Mouse (Mus musculus) heart, embryonic 12.5 days (tissue): ENCODE measurements around the gene Mdga1. TPM values are rescaled to one million over a fixed set of nuclear protein-coding genes. Genes with fewer than 3 reads are reported as not detected.

Experiments
- ATAC-seq: fragments of 200-750 bp; cut with Nextera tagmentation; 2 replicates; pipeline ENCODE4 v1.8.0; 2017; ENCODE audit warnings: moderate TSS enrichment, moderate library complexity; ENCODE audit not compliant: insufficient number of reproducible peaks, low FRiP score
- H3K27ac ChIP-seq: fragments of 300-500 bp; sonication (generic); 2 replicates; pipeline ENCODE4 v1.5.1; 2016; ENCODE audit warnings: mild to moderate bottlenecking, moderate library complexity; ENCODE audit not compliant: poor library complexity, severe bottlenecking
- H3K27me3 ChIP-seq: fragments of 300-500 bp; sonication (generic); replicated peaks from 2 replicates; pipeline ENCODE4 v1.6.1; 2016; ENCODE audit warnings: mild to moderate bottlenecking, moderate library complexity
- H3K36me3 ChIP-seq: fragments of 300-500 bp; sonication (generic); 2 replicates; pipeline ENCODE4 v1.6.1; 2016; ENCODE audit warnings: mild to moderate bottlenecking, moderate library complexity
- H3K4me1 ChIP-seq: fragments of 300-500 bp; sonication (generic); replicated peaks from 2 replicates; pipeline ENCODE4 v1.6.1; 2016; ENCODE audit warnings: mild to moderate bottlenecking
- H3K4me2 ChIP-seq: fragments of 300-500 bp; sonication (generic); 2 replicates; pipeline ENCODE4 v1.6.1; 2016; ENCODE audit warnings: mild to moderate bottlenecking, moderate library complexity
- H3K4me3 ChIP-seq: fragments of 300-500 bp; sonication (generic); 2 replicates; pipeline ENCODE4 v1.5.1; 2016; ENCODE audit warnings: mild to moderate bottlenecking
- H3K9ac ChIP-seq: fragments of 300-500 bp; sonication (generic); 2 replicates; pipeline ENCODE4 v1.6.1; 2016; ENCODE audit warnings: mild to moderate bottlenecking, moderate library complexity
- H3K9me3 ChIP-seq: fragments of 300-500 bp; sonication (generic); replicated peaks from 2 replicates; pipeline ENCODE4 v1.6.1; 2016; ENCODE audit warnings: mild to moderate bottlenecking, moderate library complexity
- WGBS: fragments of 180-500 bp; shearing (Covaris S2); methylation state at CpG from one replicate; pipeline ENCODE4 v1.1.7; 2016; 5-methylcytosine and 5-hydroxymethylcytosine counted together
- polyA plus RNA-seq: library from polyadenylated mRNA; unstranded; fragments of >200 nt; fragmentation: Nextera tagmentation; extraction: Ambion mirVana; gene quantifications from 2 replicates; pipeline ENCODE4 v1.2.1, GENCODE M21; 2016

Gene Mdga1
- polyA plus RNA-seq, 1 experiment from 2014 or later = 3.9 TPM

DNA sequence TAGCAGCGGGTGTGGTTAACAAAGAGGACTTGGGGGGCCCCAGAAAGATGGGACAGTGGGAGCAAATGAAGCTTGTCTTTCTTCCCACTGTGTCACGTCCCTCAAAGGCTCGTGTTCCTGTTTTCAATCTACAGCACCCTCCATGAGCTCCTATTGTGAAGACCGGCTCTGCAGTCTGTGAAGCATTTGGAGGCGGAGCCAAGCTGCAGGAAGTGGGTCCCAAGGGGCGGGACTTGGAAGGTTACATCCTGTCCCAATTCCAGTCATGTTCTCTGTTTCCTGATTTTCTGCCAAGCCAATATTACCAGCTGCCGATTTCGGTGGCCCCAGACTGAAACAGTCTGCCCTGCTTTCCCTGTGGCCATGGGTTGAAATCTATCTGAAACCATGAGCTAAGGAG is 11.7 kb upstream of the Mdga1 start:
- WGBS = 63% methylated on average over 8 of the region's 8 CpGs
- H3K9ac ChIP-seq = no peak overlapping the region
- H3K4me2 ChIP-seq = peak overlapping the region; percentile 2; the same call in 1 of the 2 replicates

DNA sequence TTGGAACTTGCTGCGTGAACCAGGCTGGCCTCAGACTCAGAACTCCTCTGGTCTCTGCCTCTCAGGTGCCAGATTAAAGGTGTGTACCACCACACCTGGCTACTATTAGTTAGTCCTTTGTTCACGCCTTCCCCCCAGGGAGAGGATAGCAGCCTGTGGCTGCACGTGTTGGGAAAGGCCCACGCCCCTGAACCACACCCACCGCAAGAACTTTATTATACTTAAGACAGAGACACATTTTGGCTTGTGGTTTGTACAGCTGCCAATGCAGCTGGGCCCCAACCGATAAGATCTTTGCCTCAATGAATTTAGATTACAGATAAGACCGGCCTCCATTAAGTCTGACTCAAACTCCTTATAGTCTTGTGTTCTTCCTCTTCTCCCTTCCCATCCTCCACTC is 10.0 kb upstream of the Mdga1 start:
- WGBS = 75% methylated on average over 7 of the region's 7 CpGs
- no peak for ATAC-seq

More for the DNA sequence above, 11.7 kb upstream of the Mdga1 start:
- Histone ChIP-seq H3K27ac (no peak overlapping the region), H3K9me3 (peaks cover 6% of the 10 kb centered on the region; the same call in 1 of the 2 replicates), H3K4me1 (peaks cover 21% of the 10 kb centered on the region), H3K36me3 (no peaks in the 10 kb centered on the region), H3K27me3 (no peaks in the 10 kb centered on the region), H3K4me3 (no peak overlapping the region)
- ATAC-seq = no peak

DNA sequence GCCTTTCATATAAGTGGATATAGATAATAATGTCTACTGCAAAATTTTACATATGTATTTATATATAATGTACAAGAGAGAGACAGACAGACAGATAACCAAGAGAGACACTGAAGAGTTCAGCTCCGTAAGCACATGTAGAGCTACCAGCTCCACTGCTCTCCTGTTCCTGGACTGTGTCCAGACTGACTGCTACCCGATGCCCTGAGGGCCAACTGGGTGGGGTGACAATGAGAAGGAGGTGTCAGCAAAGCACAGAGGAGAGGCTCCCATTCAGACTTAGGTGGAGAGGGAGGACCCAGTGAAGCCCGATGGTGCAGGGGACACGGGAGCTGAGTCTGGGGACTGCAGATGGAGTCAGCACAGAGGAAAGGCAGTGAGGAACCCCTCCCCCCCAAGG is 9.1 kb upstream of the Mdga1 start:
- Histone ChIP-seq H3K4me3 (no peak overlapping the region), H3K4me1 (peaks cover 6% of the 10 kb centered on the region), H3K27ac (no peak overlapping the region), H3K4me2 (no peak overlapping the region), H3K9me3 (peaks cover 6% of the 10 kb centered on the region; the same call in 1 of the 2 replicates), H3K27me3 (no peaks in the 10 kb centered on the region), H3K9ac (no peak overlapping the region), H3K36me3 (no peaks in the 10 kb centered on the region)
- ATAC-seq = no peak
- 46% methylated on average over 4 of the region's 4 CpGs for WGBS

More for the DNA sequence above, 10.0 kb upstream of the Mdga1 start:
- H3K27ac ChIP-seq = no peak overlapping the region
- H3K36me3 ChIP-seq = no peaks in the 10 kb centered on the region
- peaks cover 6% of the 10 kb centered on the region; the same call in 1 of the 2 replicates for H3K9me3 ChIP-seq
- no peak overlapping the region for H3K4me3 ChIP-seq
- no peaks in the 10 kb centered on the region for H3K27me3 ChIP-seq
- no peak overlapping the region for H3K9ac ChIP-seq
- no peak overlapping the region for H3K4me2 ChIP-seq
- H3K4me1 ChIP-seq = peaks cover 7% of the 10 kb centered on the region

DNA sequence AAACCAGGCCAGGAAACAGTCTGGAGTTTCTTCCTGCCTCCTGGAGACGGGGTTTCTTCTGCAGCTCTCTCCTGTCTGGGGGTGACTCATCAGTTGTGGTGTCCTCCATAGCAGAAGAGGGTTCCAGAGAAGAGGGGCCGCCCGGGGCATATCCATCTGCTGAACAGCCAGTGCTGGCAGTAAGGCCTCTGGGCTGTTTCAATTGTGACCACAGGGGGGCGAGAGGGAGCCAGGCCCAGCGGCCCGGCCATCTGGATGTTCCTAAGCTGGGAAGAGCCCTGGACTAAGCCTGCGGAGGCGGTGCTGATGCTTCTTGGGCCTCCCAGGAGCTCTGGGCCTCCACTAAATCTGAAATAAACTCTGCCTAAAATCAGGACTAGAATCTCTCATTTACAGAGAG is 5.8 kb upstream of the Mdga1 start:
- Histone ChIP-seq H3K9me3 (no peaks in the 10 kb centered on the region), H3K27me3 (no peaks in the 10 kb centered on the region; the same call in 1 of the 2 replicates), H3K4me3 (no peak overlapping the region), H3K9ac (no peak overlapping the region), H3K36me3 (no peaks in the 10 kb centered on the region), H3K27ac (no peak overlapping the region), H3K4me1 (peaks cover 6% of the 10 kb centered on the region), H3K4me2 (no peak overlapping the region)
- 4% methylated on average over 8 of the region's 8 CpGs for WGBS
- 0 out of 2 replicates have a peak, but pooled peaks have one; percentile 43 for ATAC-seq

DNA sequence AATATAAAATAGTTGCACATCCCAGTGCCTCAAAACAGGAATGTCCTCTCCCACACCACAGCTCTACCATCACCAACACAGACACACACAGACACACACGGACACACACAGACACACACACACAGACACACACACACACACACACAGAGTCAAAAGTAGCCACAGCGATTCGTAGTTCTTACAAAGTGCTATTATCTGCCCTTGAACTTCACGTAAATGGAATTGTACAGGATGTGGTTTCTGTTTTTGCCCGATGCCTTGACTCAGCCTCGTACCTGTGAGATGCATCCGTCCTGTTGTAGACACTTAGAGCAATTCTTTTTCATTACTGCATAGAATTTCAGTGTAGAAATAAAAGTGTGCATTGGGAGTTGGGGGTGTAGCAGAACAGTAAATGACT is 3.3 kb upstream of the Mdga1 start:
- Histone ChIP-seq H3K4me3 (no peak overlapping the region), H3K36me3 (no peaks in the 10 kb centered on the region), H3K27ac (no peak overlapping the region), H3K9ac (no peak overlapping the region), H3K27me3 (no peaks in the 10 kb centered on the region; the same call in none of the 2 replicates), H3K9me3 (no peaks in the 10 kb centered on the region), H3K4me2 (no peak overlapping the region), H3K4me1 (no peaks in the 10 kb centered on the region)
- ATAC-seq = no peak
- WGBS = 85% methylated on average over 7 of the region's 7 CpGs

DNA sequence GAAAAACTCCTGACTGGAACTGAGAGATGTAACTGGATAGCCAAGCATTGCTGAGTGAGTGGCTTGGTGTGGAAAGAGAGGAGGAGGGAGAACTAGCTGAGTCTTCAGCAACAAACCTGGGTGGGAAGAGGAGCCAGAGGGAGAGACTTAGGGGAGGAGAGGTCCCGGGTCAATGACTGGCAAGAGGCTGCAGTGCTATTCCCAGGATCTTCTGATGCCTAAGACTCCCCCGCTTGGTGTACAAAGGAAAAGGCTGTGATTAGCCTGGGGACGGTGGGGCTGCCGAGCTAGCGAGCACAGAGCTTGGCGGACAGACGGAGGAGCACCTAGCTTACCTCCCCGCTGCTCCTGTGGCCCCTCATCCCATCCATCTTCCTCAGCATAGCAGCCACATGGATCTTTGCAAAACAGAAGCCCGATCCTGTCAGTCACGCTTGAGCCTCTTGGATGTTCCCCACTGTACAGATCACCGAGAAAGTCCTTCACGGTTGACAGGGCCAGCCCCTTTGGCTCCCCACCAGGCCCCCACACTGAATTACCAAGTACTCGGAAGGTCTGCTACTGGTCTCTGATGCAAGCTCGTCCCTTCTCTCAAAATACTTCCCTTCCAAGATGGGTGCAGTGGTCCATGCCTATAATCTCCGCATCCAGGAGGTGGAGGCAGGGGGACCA is 2.0 kb upstream of the Mdga1 start:
- no peak for ATAC-seq
- Histone ChIP-seq H3K4me2 (no peak overlapping the region), H3K27ac (no peak overlapping the region), H3K4me1 (no peaks in the 10 kb centered on the region), H3K27me3 (no peaks in the 10 kb centered on the region; the same call in none of the 2 replicates), H3K9ac (no peak overlapping the region), H3K36me3 (no peaks in the 10 kb centered on the region), H3K9me3 (no peaks in the 10 kb centered on the region), H3K4me3 (no peak overlapping the region)
- 44% methylated on average over 15 of the region's 15 CpGs for WGBS

DNA sequence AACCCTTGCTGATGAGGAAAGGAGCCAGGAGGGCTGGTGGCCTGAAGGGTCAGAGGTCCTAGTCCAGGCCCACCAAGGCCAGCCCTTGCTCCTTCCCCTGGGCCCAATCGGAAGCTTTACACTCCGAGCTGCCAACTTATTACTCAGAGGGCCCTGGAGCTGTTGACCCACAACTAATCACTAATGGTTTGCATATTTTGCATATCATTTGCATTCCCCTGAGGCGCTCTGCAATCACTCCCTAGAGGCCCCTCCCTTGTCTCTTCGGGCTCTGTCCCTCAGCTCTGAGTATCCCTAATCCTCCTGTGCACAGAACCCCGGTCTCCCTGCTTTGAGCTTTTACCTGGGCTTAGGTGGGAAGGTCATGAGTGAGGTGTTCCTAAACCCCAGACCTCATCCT is 4.4 kb downstream of the Mdga1 start:
- no peak for ATAC-seq
- no peaks in the 10 kb centered on the region for H3K36me3 ChIP-seq
- H3K4me3 ChIP-seq = no peak overlapping the region
- no peak overlapping the region for H3K27ac ChIP-seq
- peaks cover 24% of the 10 kb centered on the region for H3K4me1 ChIP-seq
- no peaks in the 10 kb centered on the region for H3K9me3 ChIP-seq
- WGBS = 39% methylated on average over 5 of the region's 5 CpGs
- no peak overlapping the region for H3K4me2 ChIP-seq
- H3K9ac ChIP-seq = no peak overlapping the region
- peaks cover 32% of the 10 kb centered on the region for H3K27me3 ChIP-seq

DNA sequence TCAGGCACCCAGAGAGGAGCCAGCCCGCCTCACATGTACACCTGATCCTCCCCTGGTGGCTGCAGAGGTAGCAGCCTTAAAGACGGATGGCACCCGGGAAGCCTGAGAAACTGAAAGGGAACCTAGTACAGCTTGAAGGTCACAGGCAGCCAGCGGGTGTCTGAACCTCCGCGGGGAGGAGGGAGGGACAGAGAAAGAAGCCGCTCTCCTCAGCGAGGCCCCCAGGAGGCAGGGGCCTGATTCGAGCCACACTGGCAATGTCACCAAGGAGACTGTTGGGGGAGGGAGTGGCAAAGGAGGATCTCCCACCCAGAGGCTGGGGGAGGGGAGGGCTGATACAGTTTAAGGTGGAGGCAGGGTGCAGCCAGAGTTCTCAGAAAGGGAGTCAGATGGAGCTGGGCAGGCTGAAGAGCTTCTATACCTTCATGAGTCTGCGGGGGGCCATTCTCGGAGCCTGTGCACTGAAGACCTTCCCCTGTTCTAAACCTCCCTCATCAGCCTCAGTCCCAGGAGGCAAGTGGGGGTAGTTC is 6.1 kb downstream of the Mdga1 start:
- peak overlapping the region; percentile 65 for H3K4me2 ChIP-seq
- peak; percentile 60 for ATAC-seq
- peak overlapping the region; percentile 76 for H3K27ac ChIP-seq
- H3K4me1 ChIP-seq = peaks cover 24% of the 10 kb centered on the region
- no peaks in the 10 kb centered on the region for H3K36me3 ChIP-seq
- WGBS = 5% methylated on average over 11 of the region's 11 CpGs
- H3K4me3 ChIP-seq = peak overlapping the region; percentile 30
- H3K9ac ChIP-seq = peak overlapping the region; percentile 69
- peaks cover 32% of the 10 kb centered on the region for H3K27me3 ChIP-seq
- H3K9me3 ChIP-seq = peaks cover 7% of the 10 kb centered on the region

DNA sequence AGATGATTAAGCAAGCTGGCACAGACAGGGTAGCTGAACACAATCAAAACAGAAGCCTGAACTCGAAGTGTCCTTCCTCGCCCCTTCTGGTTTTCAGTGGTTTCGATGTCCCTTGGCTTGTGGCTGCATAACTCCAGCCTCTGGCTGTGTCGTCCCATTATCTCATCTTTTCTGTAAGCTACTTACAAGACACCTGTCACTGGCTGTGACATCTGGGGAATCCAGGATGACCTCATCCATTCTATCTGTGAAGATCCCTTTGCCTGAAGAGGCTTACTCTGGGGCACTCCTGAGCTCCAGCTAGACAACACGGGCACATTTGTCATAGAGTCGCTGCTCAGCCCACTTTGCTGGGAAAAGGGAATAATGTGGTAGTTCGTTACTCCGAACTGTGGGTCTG is 14.0 kb downstream of the Mdga1 start:
- no peak overlapping the region for H3K4me2 ChIP-seq
- H3K4me3 ChIP-seq = no peak overlapping the region
- ATAC-seq = no peak
- H3K36me3 ChIP-seq = no peaks in the 10 kb centered on the region
- peaks cover 7% of the 10 kb centered on the region for H3K9me3 ChIP-seq
- no peak overlapping the region for H3K27ac ChIP-seq
- WGBS = 51% methylated on average over 8 of the region's 8 CpGs
- no peaks in the 10 kb centered on the region for H3K27me3 ChIP-seq
- peaks cover 14% of the 10 kb centered on the region for H3K4me1 ChIP-seq
- H3K9ac ChIP-seq = no peak overlapping the region

DNA sequence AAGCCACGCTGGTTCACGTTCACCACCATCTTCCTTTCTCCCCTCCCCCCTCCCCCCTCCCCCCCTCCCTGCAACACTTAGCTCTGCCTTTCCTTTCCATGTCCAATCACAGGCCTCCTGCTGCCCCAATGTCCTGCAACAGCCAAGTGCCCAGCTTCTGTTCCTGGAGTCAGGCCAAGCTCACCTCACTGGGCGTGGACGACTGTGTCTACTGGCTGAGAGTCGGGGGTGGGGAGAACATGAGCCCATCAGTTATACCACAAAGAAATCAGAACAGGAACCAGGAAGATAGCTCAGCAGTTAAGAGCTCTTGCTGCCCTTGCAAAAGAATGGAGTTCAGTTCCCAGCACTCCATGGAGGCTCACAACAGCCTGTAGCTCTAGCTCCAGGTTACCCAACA is 15.6 kb downstream of the Mdga1 start:
- no peak for ATAC-seq
- Histone ChIP-seq H3K4me2 (no peak overlapping the region), H3K4me3 (no peak overlapping the region), H3K9me3 (peaks cover 2% of the 10 kb centered on the region; the same call in 1 of the 2 replicates), H3K27ac (no peak overlapping the region), H3K4me1 (peaks cover 15% of the 10 kb centered on the region), H3K9ac (no peak overlapping the region), H3K36me3 (no peaks in the 10 kb centered on the region), H3K27me3 (no peaks in the 10 kb centered on the region)
- WGBS = 68% methylated on average over 5 of the region's 5 CpGs

DNA sequence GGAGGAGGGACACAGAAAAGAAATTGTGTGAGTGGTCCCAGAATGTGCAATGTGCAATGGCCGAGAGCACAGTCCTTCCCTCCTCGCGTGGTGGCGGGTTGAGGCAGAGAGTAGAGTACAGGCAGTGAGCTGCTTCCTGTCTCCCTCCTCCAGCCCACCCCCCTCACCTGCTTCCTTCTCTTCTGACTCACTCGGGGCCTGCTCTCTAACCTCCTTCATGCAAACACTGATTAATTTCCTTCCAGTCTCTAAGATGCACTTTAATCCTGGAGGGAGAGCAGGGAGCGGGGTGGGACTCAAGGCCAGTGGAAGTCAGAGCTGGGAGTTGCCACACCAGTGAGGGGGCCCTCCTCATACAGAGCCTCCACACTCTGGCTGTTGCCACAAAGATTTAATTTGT is 18.8 kb downstream of the Mdga1 start:
- no peaks in the 10 kb centered on the region for H3K9me3 ChIP-seq
- H3K9ac ChIP-seq = no peak overlapping the region
- WGBS = 44% methylated on average over 6 of the region's 6 CpGs
- peaks cover 9% of the 10 kb centered on the region; the same call in 1 of the 2 replicates for H3K27me3 ChIP-seq
- H3K4me1 ChIP-seq = peaks cover 18% of the 10 kb centered on the region
- H3K36me3 ChIP-seq = no peaks in the 10 kb centered on the region
- H3K4me2 ChIP-seq = no peak overlapping the region
- no peak overlapping the region for H3K4me3 ChIP-seq
- no peak for ATAC-seq
- no peak overlapping the region for H3K27ac ChIP-seq
